Mouse (Mus musculus): ENCODE data around the gene Ube2dnl2. TPM values are rescaled to one million over a fixed set of nuclear protein-coding genes. Genes with fewer than 3 reads are reported as not detected.

Ube2dnl2 gene
- not detected for total RNA-seq (2018; cell fraction: chromatin; rRNA removed)
- total RNA-seq (2018; cell fraction: cytosol; rRNA removed), result not detected
- total RNA-seq (2018; cell fraction: nucleus; rRNA removed), result not detected
- not detected in 3 replicates for polyA plus RNA-seq (2018)

DNA sequence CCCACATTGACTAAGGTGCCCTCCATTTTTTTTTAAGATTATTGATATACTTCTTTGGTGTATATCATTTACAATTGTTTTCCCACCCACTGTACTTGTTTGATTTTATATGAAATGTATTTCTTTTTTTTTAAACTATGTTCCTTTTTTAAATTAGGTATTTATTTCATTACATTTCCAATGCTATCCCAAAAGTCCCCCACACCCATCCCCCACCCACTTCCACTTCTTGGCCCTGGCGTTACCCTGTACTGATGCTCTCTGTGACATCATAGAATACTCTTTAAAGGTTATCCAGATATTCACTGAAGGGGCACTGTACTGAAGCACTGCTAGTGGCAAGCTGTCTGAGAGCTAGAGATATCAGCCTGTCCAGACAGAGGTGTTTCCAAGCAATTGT, at the start of gene Ube2dnl2:
TSS of gene Ube2dnl2 (plus strand) at position 301 of the 400 bp plus-strand sequence.
- Histone ChIP-seq H3K27ac (no peak within 1 kb of the TSS), H3K79me2 (ENCODE audit: inconsistent target) (no peaks in the 10 kb centered on the region), H3K36me3 (ENCODE audit: inconsistent target) (no peaks in the 10 kb centered on the region), H3K4me3 (ENCODE audit: inconsistent target) (no peak within 1 kb of the TSS)
- 75% methylated on average over 1 of the region's 1 CpGs for WGBS (ENCODE audit: missing documents)

DNA sequence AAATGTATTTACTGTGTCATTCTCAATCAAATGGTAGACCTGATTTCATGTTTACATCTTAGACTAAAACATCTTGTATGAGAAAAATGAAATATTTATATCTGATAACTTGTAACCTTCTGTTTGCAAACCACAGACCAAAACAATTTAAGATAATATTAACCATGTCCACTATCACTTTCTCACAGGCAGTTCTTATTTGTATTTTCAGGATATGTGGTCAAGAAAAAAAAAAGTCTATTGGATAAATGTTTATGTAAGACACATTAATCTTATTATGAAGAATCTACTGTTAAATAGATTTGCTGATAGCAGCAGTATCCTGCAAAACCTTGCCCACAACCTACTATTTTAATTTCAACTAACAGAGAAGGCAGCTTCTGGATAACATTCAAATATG, 11.9 kb upstream of the Ube2dnl2 start:
- Histone ChIP-seq H3K79me2 (ENCODE audit: inconsistent target) (no peaks in the 10 kb centered on the region), H3K4me3 (ENCODE audit: inconsistent target) (no peak overlapping the region), H3K36me3 (ENCODE audit: inconsistent target) (no peaks in the 10 kb centered on the region), H3K27ac (no peak overlapping the region)

DNA sequence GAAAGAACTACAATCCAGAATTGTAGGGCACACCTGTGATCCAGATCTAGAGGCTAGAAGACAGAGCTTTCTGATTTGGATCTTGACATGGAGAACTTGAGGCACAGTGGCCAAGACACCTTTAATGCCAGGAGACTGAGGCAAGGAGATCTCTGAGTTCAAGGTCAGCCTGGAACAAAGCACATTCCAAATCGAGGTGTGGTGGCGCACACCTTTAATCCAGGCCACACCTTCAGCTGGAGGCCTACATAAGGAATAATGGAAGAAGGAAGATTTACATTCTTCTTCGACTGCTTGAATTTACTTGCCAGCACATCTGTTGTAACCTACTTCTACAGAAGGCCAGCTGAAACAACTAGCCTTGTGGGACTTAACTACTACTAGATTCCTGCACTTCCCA, 9.9 kb upstream of the Ube2dnl2 start:
- Histone ChIP-seq H3K36me3 (ENCODE audit: inconsistent target) (no peaks in the 10 kb centered on the region), H3K79me2 (ENCODE audit: inconsistent target) (no peaks in the 10 kb centered on the region), H3K4me3 (ENCODE audit: inconsistent target) (no peak overlapping the region), H3K27ac (no peak overlapping the region)
- WGBS (ENCODE audit: missing documents), result 86% methylated on average over 3 of the region's 3 CpGs

DNA sequence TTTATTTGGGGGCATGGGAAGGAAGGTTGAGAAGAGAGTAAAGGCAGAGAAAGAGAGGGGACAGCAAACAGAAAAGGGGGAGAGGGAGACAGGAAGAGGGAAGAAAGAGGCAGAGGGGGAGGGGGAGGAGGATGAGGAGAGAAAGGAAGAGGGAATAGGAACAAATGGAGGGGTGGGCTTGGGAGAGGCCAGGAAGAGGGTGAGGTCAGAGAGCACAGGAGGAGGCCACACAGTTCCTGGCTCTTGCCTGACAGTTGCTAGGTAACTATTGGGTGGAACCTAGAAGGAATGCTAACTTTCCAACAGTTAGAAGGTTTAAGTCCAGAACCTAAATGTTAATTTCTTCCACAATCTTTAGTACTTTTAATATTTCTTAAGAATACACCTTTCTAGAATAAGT, 4.0 kb upstream of the Ube2dnl2 start:
- Histone ChIP-seq H3K4me3 (ENCODE audit: inconsistent target) (no peak overlapping the region), H3K36me3 (ENCODE audit: inconsistent target) (no peaks in the 10 kb centered on the region), H3K79me2 (ENCODE audit: inconsistent target) (no peaks in the 10 kb centered on the region), H3K27ac (no peak overlapping the region)

DNA sequence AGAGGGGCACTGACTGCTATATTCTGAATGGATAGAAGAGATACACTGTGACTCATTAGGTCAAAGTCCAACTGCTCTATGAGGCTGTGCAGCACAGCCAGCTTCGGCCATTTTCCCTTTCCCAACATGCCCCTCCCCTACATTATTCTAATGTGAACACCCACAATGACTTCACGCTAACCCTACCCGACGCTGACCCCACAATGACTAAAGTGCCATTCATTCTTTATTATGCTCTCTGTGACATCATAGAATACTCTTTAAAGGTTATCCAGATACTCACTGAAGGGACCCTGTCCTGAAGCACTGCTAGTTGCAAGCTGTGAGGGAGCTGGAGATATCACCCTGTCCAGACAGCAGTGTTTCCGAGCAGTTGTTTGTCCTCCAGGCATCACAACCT, 2.7 kb upstream of the Ube2dnl2 start, which contains the start of gene Ube2dnl1:
TSS of gene Ube2dnl1 (plus strand) at position 301 of the 400 bp plus-strand sequence.
- no peaks in the 10 kb centered on the region for H3K79me2 ChIP-seq (ENCODE audit: inconsistent target)
- H3K4me3 ChIP-seq (ENCODE audit: inconsistent target), result no peak within 1 kb of the TSS
- H3K27ac ChIP-seq, result no peak within 1 kb of the TSS
- H3K36me3 ChIP-seq (ENCODE audit: inconsistent target), result no peaks in the 10 kb centered on the region
- 88% methylated on average over 5 of the region's 5 CpGs for WGBS (ENCODE audit: missing documents)

DNA sequence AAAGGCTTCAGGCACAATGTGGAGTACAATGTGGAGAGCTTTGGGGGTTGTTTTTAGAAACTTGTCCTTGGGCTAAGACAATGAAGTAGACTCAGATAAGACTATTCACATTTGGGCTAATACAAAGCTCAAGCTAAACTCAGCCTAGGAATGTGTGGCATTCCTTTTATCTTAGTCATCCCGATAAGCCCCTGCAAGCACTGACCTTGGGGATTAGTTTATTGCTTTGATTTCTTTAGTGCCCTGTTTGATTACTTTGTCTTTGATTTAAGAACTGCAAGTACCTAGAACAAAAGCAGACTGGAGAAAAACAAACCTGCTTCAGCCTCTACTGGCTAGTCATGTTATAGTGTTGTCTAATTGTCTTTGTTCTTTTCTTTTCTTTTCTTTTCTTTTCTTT, 47.7 kb downstream of the Ube2dnl2 start:
- no peak overlapping the region for H3K27ac ChIP-seq

More for the DNA sequence above, 47.7 kb downstream of the Ube2dnl2 start:
- Histone ChIP-seq H3K79me2 (ENCODE audit: inconsistent target) (no peaks in the 10 kb centered on the region), H3K36me3 (ENCODE audit: inconsistent target) (no peaks in the 10 kb centered on the region), H3K4me3 (ENCODE audit: inconsistent target) (no peak overlapping the region)
- 27% methylated on average over 1 of the region's 1 CpGs for WGBS (ENCODE audit: missing documents)

Other genes starting within 250 kb of the Ube2dnl2 start
- gene Ube2dnl1, start 2.6 kb upstream of the Ube2dnl2 start, polyA plus RNA-seq (2018), result not detected in 3 replicates

Data from macrophage (primary cell).